Mouse (Mus musculus): ENCODE measurements around the gene Fgf12. TPM values are rescaled to one million over a fixed set of nuclear protein-coding genes. Genes with fewer than 3 reads are reported as not detected.

Gene Fgf12
- 7.9 and 8.0 TPM in 2 replicates for polyA plus RNA-seq (2014; fragmentation: Nextera tagmentation; extraction: Ambion mirVana)

- H3K36me3 ChIP-seq (ENCODE audit: control insufficient read depth, insufficient read depth, low read length) = no peaks in the 10 kb centered on the region
- WGBS = under 1% methylated on average over 16 of the region's 16 CpGs
- peaks cover 6% of the 10 kb centered on the region for H3K4me1 ChIP-seq (ENCODE audit: control insufficient read depth, insufficient read depth, low read length)
- H3K9ac ChIP-seq (ENCODE audit: low read depth, low read length) = peak within 1 kb of the TSS; percentile 54
- no peak within 1 kb of the TSS for H3K27ac ChIP-seq (replicated peaks; ENCODE audit: low read depth, low read length)
- peak within 1 kb of the TSS; percentile 65 for H3K4me2 ChIP-seq (ENCODE audit: low read depth, low read length)
- 0 out of 2 replicates have a peak, but pooled peaks cover 3% of the 10 kb centered on the region for H3K27me3 ChIP-seq (replicated peaks; ENCODE audit: control insufficient read depth, insufficient read depth, low read length)
- peak within 1 kb of the TSS; percentile 38 for H3K4me3 ChIP-seq (ENCODE audit: low read depth, low read length)
- no peaks in the 10 kb centered on the region for H3K9me3 ChIP-seq (ENCODE audit: control insufficient read depth, low read length)
- DNase-seq (ENCODE audit: low spot score) (no peak), ATAC-seq (ENCODE audit: low read depth) (no peak)
These were observed at the start of gene Fgf12 for GRCm38 (mm10) chr16:28752638-28753118. Fgf12 (minus strand) TSS chr16:28753068.

GRCm38 (mm10) chr16:28793115-28793514 is 40.2 kb upstream of the Fgf12 start:
- Histone ChIP-seq H3K4me1 (ENCODE audit: control insufficient read depth, insufficient read depth, low read length) (no peaks in the 10 kb centered on the region), H3K9ac (ENCODE audit: low read depth, low read length) (no peak overlapping the region), H3K4me3 (ENCODE audit: low read depth, low read length) (no peak overlapping the region), H3K27ac (replicated peaks; ENCODE audit: low read depth, low read length) (no peak overlapping the region), H3K9me3 (ENCODE audit: control insufficient read depth, low read length) (no peaks in the 10 kb centered on the region), H3K27me3 (replicated peaks; ENCODE audit: control insufficient read depth, insufficient read depth, low read length) (no peaks in the 10 kb centered on the region), H3K36me3 (ENCODE audit: control insufficient read depth, insufficient read depth, low read length) (no peaks in the 10 kb centered on the region), H3K4me2 (ENCODE audit: low read depth, low read length) (no peak overlapping the region)
- peak; percentile 71 for DNase-seq (ENCODE audit: low spot score)
- peak; percentile 78 for ATAC-seq (ENCODE audit: low read depth)
- 3% methylated on average over 4 of the region's 4 CpGs for WGBS

- H3K4me1 ChIP-seq (ENCODE audit: control insufficient read depth, insufficient read depth, low read length) = no peaks in the 10 kb centered on the region
- H3K9ac ChIP-seq (ENCODE audit: low read depth, low read length) = no peak overlapping the region
- H3K27me3 ChIP-seq (replicated peaks; ENCODE audit: control insufficient read depth, insufficient read depth, low read length) = no peaks in the 10 kb centered on the region
- no peak overlapping the region for H3K27ac ChIP-seq (replicated peaks; ENCODE audit: low read depth, low read length)
- 87% methylated on average over 2 of the region's 2 CpGs for WGBS
- H3K4me3 ChIP-seq (ENCODE audit: low read depth, low read length) = no peak overlapping the region
- H3K4me2 ChIP-seq (ENCODE audit: low read depth, low read length) = no peak overlapping the region
- ATAC-seq (ENCODE audit: low read depth) = no peak
- H3K36me3 ChIP-seq (ENCODE audit: control insufficient read depth, insufficient read depth, low read length) = no peaks in the 10 kb centered on the region
- no peak for DNase-seq (ENCODE audit: low spot score)
- H3K9me3 ChIP-seq (ENCODE audit: control insufficient read depth, low read length) = no peaks in the 10 kb centered on the region
These were observed 17.4 kb upstream of the Fgf12 start for GRCm38 (mm10) chr16:28770276-28770675.

GRCm38 (mm10) chr16:28761417-28761976 is 8.6 kb upstream of the Fgf12 start:
- H3K27me3 ChIP-seq (replicated peaks; ENCODE audit: control insufficient read depth, insufficient read depth, low read length) = no peaks in the 10 kb centered on the region
- ATAC-seq (ENCODE audit: low read depth) = no peak
- no peaks in the 10 kb centered on the region for H3K9me3 ChIP-seq (ENCODE audit: control insufficient read depth, low read length)
- no peak for DNase-seq (ENCODE audit: low spot score)
- 79% methylated on average over 4 of the region's 4 CpGs for WGBS
- no peak overlapping the region for H3K4me2 ChIP-seq (ENCODE audit: low read depth, low read length)
- no peak overlapping the region for H3K4me3 ChIP-seq (ENCODE audit: low read depth, low read length)
- no peak overlapping the region for H3K9ac ChIP-seq (ENCODE audit: low read depth, low read length)
- no peaks in the 10 kb centered on the region for H3K36me3 ChIP-seq (ENCODE audit: control insufficient read depth, insufficient read depth, low read length)
- H3K27ac ChIP-seq (replicated peaks; ENCODE audit: low read depth, low read length) = no peak overlapping the region
- H3K4me1 ChIP-seq (ENCODE audit: control insufficient read depth, insufficient read depth, low read length) = no peaks in the 10 kb centered on the region

- Histone ChIP-seq H3K9ac (ENCODE audit: low read depth, low read length) (peak overlapping the region; percentile 54), H3K27ac (replicated peaks; ENCODE audit: low read depth, low read length) (no peak overlapping the region), H3K4me3 (ENCODE audit: low read depth, low read length) (peak overlapping the region; percentile 38), H3K9me3 (ENCODE audit: control insufficient read depth, low read length) (no peaks in the 10 kb centered on the region), H3K4me2 (ENCODE audit: low read depth, low read length) (peak overlapping the region; percentile 65), H3K4me1 (ENCODE audit: control insufficient read depth, insufficient read depth, low read length) (peaks cover 6% of the 10 kb centered on the region), H3K27me3 (replicated peaks; ENCODE audit: control insufficient read depth, insufficient read depth, low read length) (0 out of 2 replicates have a peak, but pooled peaks cover 3% of the 10 kb centered on the region), H3K36me3 (ENCODE audit: control insufficient read depth, insufficient read depth, low read length) (no peaks in the 10 kb centered on the region)
- under 1% methylated on average over 33 of the region's 33 CpGs for WGBS
- DNase-seq (ENCODE audit: low spot score) (peak; percentile 94), ATAC-seq (ENCODE audit: low read depth) (peak; percentile 97)
These were observed 453 bp upstream of the Fgf12 start for GRCm38 (mm10) chr16:28753124-28753917.

GRCm38 (mm10) chr16:28734461-28734860 is 18.4 kb downstream of the Fgf12 start:
- WGBS = 56% methylated on average over 3 of the region's 3 CpGs
- Histone ChIP-seq H3K27ac (replicated peaks; ENCODE audit: low read depth, low read length) (no peak overlapping the region), H3K4me3 (ENCODE audit: low read depth, low read length) (no peak overlapping the region), H3K36me3 (ENCODE audit: control insufficient read depth, insufficient read depth, low read length) (no peaks in the 10 kb centered on the region), H3K4me2 (ENCODE audit: low read depth, low read length) (no peak overlapping the region), H3K9me3 (ENCODE audit: control insufficient read depth, low read length) (no peaks in the 10 kb centered on the region), H3K9ac (ENCODE audit: low read depth, low read length) (no peak overlapping the region), H3K27me3 (replicated peaks; ENCODE audit: control insufficient read depth, insufficient read depth, low read length) (no peaks in the 10 kb centered on the region), H3K4me1 (ENCODE audit: control insufficient read depth, insufficient read depth, low read length) (no peaks in the 10 kb centered on the region)
- DNase-seq (ENCODE audit: low spot score) (no peak), ATAC-seq (ENCODE audit: low read depth) (no peak)

- 78% methylated on average over 6 of the region's 6 CpGs for WGBS
- Histone ChIP-seq H3K4me3 (ENCODE audit: low read depth, low read length) (no peak overlapping the region), H3K4me1 (ENCODE audit: control insufficient read depth, insufficient read depth, low read length) (no peaks in the 10 kb centered on the region), H3K4me2 (ENCODE audit: low read depth, low read length) (no peak overlapping the region), H3K9ac (ENCODE audit: low read depth, low read length) (no peak overlapping the region), H3K9me3 (ENCODE audit: control insufficient read depth, low read length) (no peaks in the 10 kb centered on the region), H3K36me3 (ENCODE audit: control insufficient read depth, insufficient read depth, low read length) (no peaks in the 10 kb centered on the region), H3K27ac (replicated peaks; ENCODE audit: low read depth, low read length) (no peak overlapping the region), H3K27me3 (replicated peaks; ENCODE audit: control insufficient read depth, insufficient read depth, low read length) (no peaks in the 10 kb centered on the region)
- no peak for ATAC-seq (ENCODE audit: low read depth)
- DNase-seq (ENCODE audit: low spot score) = no peak
These were observed 26.1 kb downstream of the Fgf12 start for GRCm38 (mm10) chr16:28726792-28727191.

- no peaks in the 10 kb centered on the region for H3K4me1 ChIP-seq (ENCODE audit: control insufficient read depth, insufficient read depth, low read length)
- 46% methylated on average over 3 of the region's 3 CpGs for WGBS
- DNase-seq (ENCODE audit: low spot score) (no peak), ATAC-seq (ENCODE audit: low read depth) (no peak)
- H3K4me2 ChIP-seq (ENCODE audit: low read depth, low read length) = no peak overlapping the region
- no peaks in the 10 kb centered on the region for H3K27me3 ChIP-seq (replicated peaks; ENCODE audit: control insufficient read depth, insufficient read depth, low read length)
- no peaks in the 10 kb centered on the region for H3K36me3 ChIP-seq (ENCODE audit: control insufficient read depth, insufficient read depth, low read length)
- H3K9ac ChIP-seq (ENCODE audit: low read depth, low read length) = no peak overlapping the region
- H3K4me3 ChIP-seq (ENCODE audit: low read depth, low read length) = no peak overlapping the region
- H3K27ac ChIP-seq (replicated peaks; ENCODE audit: low read depth, low read length) = no peak overlapping the region
- no peaks in the 10 kb centered on the region for H3K9me3 ChIP-seq (ENCODE audit: control insufficient read depth, low read length)
These were observed 46.2 kb downstream of the Fgf12 start for GRCm38 (mm10) chr16:28706623-28707022.
